Comparison of ENCODE assay signal across 10 mouse cellular contexts in genomic region chr17:63324672-63325071, GRCm38 (mm10).
"Had no signal": no experiment of that assay in that cellular context is flagged by ENCODE, and none has a peak within 500 bp of the region (broad histone marks: within the 10 kb centered on the region; RNA-seq: fewer than 3 reads in every experiment).

No protein-coding gene starts in this region.

- H3K36me3 ChIP-seq: limb, embryonic 10.5 days; limb, embryonic 13.5 days; liver, embryonic 12.5 days; liver, embryonic 15.5 days; lung, embryonic 15.5 days; midbrain, embryonic 10.5 days; neural tube, embryonic 12.5 days; neural tube, embryonic 15.5 days had no signal

- H3K27ac ChIP-seq: limb, embryonic 10.5 days; limb, embryonic 13.5 days; liver, embryonic 12.5 days; liver, embryonic 15.5 days; lung, embryonic 15.5 days; midbrain, embryonic 10.5 days; neural tube, embryonic 12.5 days; neural tube, embryonic 15.5 days; stomach, postnatal 0 days had no signal

- H3K4me3 ChIP-seq: limb, embryonic 10.5 days; limb, embryonic 13.5 days; liver, embryonic 12.5 days; liver, embryonic 15.5 days; lung, embryonic 15.5 days; megakaryocyte, embryonic 14.5 days; midbrain, embryonic 10.5 days; neural tube, embryonic 12.5 days; neural tube, embryonic 15.5 days had no signal

- H3K9ac ChIP-seq: limb, embryonic 13.5 days; liver, embryonic 12.5 days; liver, embryonic 15.5 days; lung, embryonic 15.5 days; neural tube, embryonic 12.5 days; neural tube, embryonic 15.5 days had no signal

- H3K27me3 ChIP-seq: limb, embryonic 13.5 days; liver, embryonic 12.5 days; liver, embryonic 15.5 days; lung, embryonic 15.5 days; megakaryocyte, embryonic 14.5 days; neural tube, embryonic 12.5 days; neural tube, embryonic 15.5 days had no signal
